Mouse (Mus musculus): ENCODE measurements around the gene Ccdc186. TPM values are rescaled to one million over a fixed set of nuclear protein-coding genes. Genes with fewer than 3 reads are reported as not detected.
A peak's percentile ranks its signal among the peaks of the same experiment; 100 is the strongest.
"Not testable (repeated sequence)": the region's sequence is repeated elsewhere in the genome, so short reads cannot be mapped to it uniquely, and the experiment has no call there.

Ccdc186 gene
- polyA plus RNA-seq, 1 experiment from 2014 or later: 25.2 TPM

DNA sequence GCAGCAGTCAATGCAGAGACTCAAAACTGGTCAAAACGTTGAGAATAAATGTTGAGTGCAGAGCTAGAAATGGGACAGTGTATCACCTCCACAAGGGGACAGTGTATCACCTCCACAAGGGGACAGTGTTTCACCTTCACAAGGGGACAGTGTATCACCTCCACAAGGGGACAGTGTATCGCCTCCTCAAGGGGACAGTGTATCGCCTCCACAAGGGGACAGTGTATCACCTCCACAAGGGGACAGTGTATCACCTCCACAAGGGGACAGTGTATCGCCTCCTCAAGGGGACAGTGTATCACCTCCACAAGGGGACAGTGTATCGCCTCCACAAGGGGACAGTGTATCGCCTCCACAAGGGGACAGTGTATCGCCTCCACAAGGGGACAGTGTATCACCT lies 43.5 kb downstream of the Ccdc186 start:
- H3K9ac ChIP-seq; H3K36me3 ChIP-seq (ENCODE audit: insufficient read depth); ATAC-seq (ENCODE audit: insufficient read depth); H3K4me2 ChIP-seq; H3K27ac ChIP-seq (ENCODE audit: low read depth); H3K27me3 ChIP-seq (ENCODE audit: insufficient read depth, low read length); H3K4me3 ChIP-seq (ENCODE audit: low read depth, low read length); H3K9me3 ChIP-seq (ENCODE audit: low read depth, low read length); DNase-seq: not testable (repeated sequence)
- TF ChIP-seq CTCF (IDR thresholded peaks at IDR 0.05; ENCODE audit: low read depth): peak; percentile 46
- 91% methylated on average over 7 of the region's 7 CpGs for WGBS
- peaks cover 14% of the 10 kb centered on the region; the same call in 1 of the 2 replicates for H3K4me1 ChIP-seq (ENCODE audit: insufficient read depth)

DNA sequence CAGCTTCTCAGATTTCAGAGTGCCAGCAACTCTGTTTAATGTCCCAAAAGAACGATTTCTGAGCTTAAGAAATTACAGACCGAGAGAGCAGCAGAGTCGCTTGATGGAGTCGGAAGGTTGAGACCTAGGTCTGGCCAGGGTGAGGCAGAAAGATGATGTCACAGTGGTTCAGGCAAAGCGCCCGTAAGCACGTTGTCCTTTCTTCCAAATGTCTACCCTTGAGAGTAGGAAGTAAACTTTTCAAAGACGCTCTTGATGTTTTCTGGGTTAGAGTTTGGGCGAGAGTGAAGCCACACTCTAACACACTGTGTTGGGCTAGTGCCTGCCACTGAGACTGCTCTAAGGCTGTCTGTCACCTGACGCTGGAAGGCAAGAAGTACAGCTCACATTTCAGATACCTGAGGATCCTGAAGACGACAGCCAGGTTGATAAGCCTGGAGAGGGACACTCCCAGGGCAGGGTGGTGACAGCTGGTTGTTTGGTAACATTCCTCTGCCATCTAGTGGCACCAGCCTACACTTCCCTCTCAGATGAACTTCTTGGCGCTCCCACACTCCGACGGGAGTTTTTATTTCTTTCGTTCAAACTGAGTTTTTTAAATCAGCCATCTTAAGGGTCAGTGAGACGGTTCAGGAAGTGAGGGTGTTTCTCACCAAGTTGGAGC lies 45.1 kb downstream of the Ccdc186 start:
- Histone ChIP-seq H3K27ac (ENCODE audit: low read depth) (no peak overlapping the region), H3K9ac (no peak overlapping the region), H3K4me1 (ENCODE audit: insufficient read depth) (peaks cover 14% of the 10 kb centered on the region; the same call in 1 of the 2 replicates), H3K9me3 (ENCODE audit: low read depth, low read length) (no peaks in the 10 kb centered on the region), H3K36me3 (ENCODE audit: insufficient read depth) (no peaks in the 10 kb centered on the region), H3K27me3 (ENCODE audit: insufficient read depth, low read length) (peaks cover 6% of the 10 kb centered on the region; the same call in 1 of the 2 replicates), H3K4me2 (peak overlapping the region; percentile 64), H3K4me3 (ENCODE audit: low read depth, low read length) (0 out of 2 replicates have a peak overlapping the region, but pooled peaks have one; percentile 25)
- WGBS: 13% methylated on average over 16 of the region's 16 CpGs
- TF ChIP-seq CTCF (IDR thresholded peaks at IDR 0.05; ENCODE audit: low read depth): peak; percentile 80
- DNase-seq (peak; percentile 83), ATAC-seq (ENCODE audit: insufficient read depth) (peak; percentile 61)

DNA sequence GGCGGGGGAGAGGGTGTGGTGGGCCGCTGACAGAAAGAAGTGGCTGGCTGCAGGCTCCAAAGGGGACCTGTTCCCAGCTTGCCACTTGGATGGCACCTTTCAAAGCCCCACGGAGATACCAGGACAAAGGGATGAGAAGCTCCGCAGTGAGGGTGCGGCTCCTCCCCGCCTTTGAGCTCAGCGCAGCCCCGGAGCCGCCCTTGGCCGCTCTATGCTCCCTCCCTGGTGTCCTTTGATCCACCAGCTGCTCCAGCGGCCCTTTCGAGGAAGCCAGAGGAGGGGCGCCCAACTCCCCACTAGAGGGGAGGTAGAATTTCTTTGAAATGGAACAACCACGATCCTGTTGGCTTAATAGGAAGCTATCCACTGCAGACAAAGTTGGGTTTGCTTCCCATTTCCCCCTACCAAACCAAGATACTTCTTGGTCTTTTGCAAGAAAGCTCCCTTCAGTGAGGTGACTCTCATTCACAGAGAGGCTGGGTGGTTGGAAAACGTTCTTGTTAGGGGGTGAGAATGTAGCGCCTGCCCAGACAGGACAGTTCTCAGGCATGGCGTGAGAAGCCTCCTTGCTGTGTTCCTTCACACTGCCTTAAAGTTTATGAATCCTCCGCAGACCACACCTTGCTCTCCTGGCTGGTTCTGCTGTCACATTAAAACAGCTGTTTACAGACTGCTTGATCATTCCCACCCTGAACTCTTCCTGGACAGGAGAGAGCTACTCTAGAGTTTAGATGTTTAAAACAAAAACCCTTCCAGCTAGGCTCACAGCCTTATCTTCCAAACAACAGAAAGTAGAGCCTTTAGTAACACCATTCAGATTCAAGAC lies 45.9 kb downstream of the Ccdc186 start:
- DNase-seq: peak; percentile 62

DNA sequence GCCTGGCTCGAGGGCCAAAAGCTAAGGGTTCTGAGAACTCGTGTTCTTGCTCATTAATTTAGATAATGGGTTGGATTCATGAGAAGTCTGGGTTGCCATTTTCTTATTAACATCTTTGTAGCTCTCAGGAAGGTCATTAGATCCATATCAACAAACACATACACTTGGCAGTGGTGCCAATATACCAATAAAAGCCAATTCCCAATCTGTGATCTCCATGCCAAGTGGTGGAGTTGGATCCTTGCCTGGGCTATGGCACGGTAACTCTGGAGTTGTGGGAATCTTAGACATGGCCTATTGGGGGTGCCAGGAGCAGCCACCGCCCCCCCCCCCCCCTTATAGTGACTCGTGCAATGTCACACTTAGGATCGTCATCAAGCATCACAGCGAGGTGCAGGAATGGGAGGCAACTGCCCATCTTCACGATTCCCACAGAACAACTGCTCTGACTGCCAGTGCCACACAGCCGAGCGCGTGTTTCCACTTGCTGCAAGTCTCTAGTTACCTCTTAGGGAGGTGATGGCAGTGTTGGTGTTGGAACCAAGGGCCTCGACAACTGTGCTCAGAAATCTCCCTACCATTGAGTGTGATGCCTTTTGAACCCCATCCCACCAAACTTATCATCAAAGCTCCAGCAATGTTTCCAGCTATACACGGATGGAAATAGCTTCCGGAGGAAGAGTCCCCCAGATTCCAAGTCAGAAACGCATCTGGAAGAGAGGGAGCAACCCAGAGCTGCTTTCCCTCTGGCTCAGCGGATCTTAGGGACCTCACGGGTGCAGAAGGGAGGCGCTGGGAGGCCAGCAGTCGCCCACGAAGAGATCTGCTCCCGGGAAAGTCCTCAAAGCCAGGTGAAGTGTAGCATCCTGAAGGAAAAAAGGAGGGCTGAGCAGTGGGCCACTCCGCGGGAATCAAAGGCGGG lies 46.8 kb downstream of the Ccdc186 start:
- ATAC-seq (ENCODE audit: insufficient read depth) (0 out of 2 replicates have a peak, but pooled peaks have one; percentile 19), DNase-seq (peak; percentile 34)
- Histone ChIP-seq H3K4me2 (peak overlapping the region; percentile 64), H3K36me3 (ENCODE audit: insufficient read depth) (no peaks in the 10 kb centered on the region), H3K27ac (ENCODE audit: low read depth) (no peak overlapping the region), H3K9me3 (ENCODE audit: low read depth, low read length) (no peaks in the 10 kb centered on the region), H3K9ac (peak overlapping the region; percentile 20; the same call in 1 of the 2 replicates), H3K27me3 (ENCODE audit: insufficient read depth, low read length) (peaks cover 6% of the 10 kb centered on the region; the same call in 1 of the 2 replicates), H3K4me1 (ENCODE audit: insufficient read depth) (peaks cover 14% of the 10 kb centered on the region; the same call in 1 of the 2 replicates), H3K4me3 (ENCODE audit: low read depth, low read length) (peak overlapping the region; percentile 25)
- no peak for TF ChIP-seq CTCF (IDR thresholded peaks at IDR 0.05; ENCODE audit: low read depth)
- 26% methylated on average over 24 of the region's 24 CpGs for WGBS

More for the DNA sequence above, 45.9 kb downstream of the Ccdc186 start:
- no peaks in the 10 kb centered on the region for H3K9me3 ChIP-seq (ENCODE audit: low read depth, low read length)
- H3K4me3 ChIP-seq (ENCODE audit: low read depth, low read length): peak overlapping the region; percentile 25
- H3K4me1 ChIP-seq (ENCODE audit: insufficient read depth): peaks cover 14% of the 10 kb centered on the region; the same call in 1 of the 2 replicates
- H3K27me3 ChIP-seq (ENCODE audit: insufficient read depth, low read length): peaks cover 6% of the 10 kb centered on the region; the same call in 1 of the 2 replicates
- peak overlapping the region; percentile 20; the same call in 1 of the 2 replicates for H3K9ac ChIP-seq
- peak overlapping the region; percentile 64 for H3K4me2 ChIP-seq
- no peak overlapping the region for H3K27ac ChIP-seq (ENCODE audit: low read depth)
- peak; percentile 28; the same call in 1 of the 2 replicates for ATAC-seq (ENCODE audit: insufficient read depth)
- TF ChIP-seq CTCF (IDR thresholded peaks at IDR 0.05; ENCODE audit: low read depth): 0 out of 2 replicates have a peak, but pooled peaks have one; percentile 15
- 6% methylated on average over 18 of the region's 18 CpGs for WGBS
- H3K36me3 ChIP-seq (ENCODE audit: insufficient read depth): no peaks in the 10 kb centered on the region

DNA sequence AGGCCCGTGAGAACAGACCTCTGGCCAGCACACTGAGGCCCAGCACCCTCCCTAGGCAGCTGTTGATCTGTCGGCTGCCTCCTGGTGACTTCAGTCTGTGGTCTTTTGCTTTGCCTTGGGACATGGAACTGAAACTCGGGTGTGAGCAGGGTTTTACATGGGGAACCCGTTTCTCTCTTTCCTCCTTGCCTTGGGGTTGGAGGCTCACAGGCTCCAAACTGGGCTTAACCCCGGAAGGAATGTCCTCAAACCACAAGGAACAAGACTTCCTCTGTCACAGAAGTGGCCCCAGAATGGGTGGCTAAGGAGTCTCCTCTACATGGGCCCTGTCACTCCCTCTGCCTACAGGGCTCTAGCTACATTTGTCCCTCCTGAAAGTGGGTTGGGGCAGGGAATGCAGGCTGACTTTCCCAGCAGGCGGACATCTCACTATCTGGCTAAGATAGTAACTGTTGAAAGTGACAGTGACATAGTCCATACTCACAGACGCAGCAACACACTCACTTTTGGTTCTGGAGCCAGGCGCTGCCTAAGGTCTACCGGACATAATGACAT lies 47.5 kb downstream of the Ccdc186 start:
- no peak overlapping the region for H3K9ac ChIP-seq
- no peaks in the 10 kb centered on the region for H3K36me3 ChIP-seq (ENCODE audit: insufficient read depth)
- TF ChIP-seq CTCF (IDR thresholded peaks at IDR 0.05; ENCODE audit: low read depth): no peak
- DNase-seq (peak; percentile 82), ATAC-seq (ENCODE audit: insufficient read depth) (peak; percentile 67)
- no peaks in the 10 kb centered on the region for H3K9me3 ChIP-seq (ENCODE audit: low read depth, low read length)
- no peak overlapping the region for H3K4me3 ChIP-seq (ENCODE audit: low read depth, low read length)
- no peak overlapping the region for H3K4me2 ChIP-seq
- H3K27me3 ChIP-seq (ENCODE audit: insufficient read depth, low read length): peaks cover 6% of the 10 kb centered on the region; the same call in 1 of the 2 replicates
- 0 out of 2 replicates have a peak overlapping the region, but pooled peaks have one; percentile 6 for H3K27ac ChIP-seq (ENCODE audit: low read depth)
- peaks cover 14% of the 10 kb centered on the region; the same call in 1 of the 2 replicates for H3K4me1 ChIP-seq (ENCODE audit: insufficient read depth)
- WGBS: 50% methylated on average over 9 of the region's 9 CpGs

DNA sequence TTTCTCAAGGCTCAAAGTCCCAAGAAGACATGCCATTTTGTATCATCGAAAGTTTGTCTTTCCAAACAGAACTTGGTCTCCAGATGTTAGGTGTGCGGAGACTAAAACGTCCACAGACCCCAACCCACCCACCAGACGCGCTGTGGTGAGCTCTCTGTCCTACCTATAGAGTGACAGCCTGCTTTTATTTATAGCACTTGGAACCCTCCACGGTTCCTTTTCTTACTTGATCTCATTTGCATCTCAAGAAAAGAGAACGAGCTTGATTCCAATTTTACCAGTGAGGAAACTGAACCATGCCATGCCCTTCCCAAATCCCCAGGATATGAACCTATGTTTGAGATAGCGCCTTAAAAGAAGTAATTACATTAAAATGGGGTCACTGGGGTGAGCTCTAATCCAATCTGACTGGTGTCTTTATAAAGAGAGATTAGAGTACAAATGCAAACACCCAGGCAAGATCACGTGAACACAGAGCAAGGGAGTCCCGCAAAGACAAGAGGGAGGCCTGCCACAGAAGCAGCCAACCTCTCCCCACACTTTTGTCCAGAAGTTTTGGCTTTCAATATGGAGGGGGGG lies 48.5 kb downstream of the Ccdc186 start:
- H3K27ac ChIP-seq (ENCODE audit: low read depth): no peak overlapping the region
- peaks cover 6% of the 10 kb centered on the region; the same call in 1 of the 2 replicates for H3K27me3 ChIP-seq (ENCODE audit: insufficient read depth, low read length)
- WGBS: 71% methylated on average over 10 of the region's 10 CpGs
- H3K4me1 ChIP-seq (ENCODE audit: insufficient read depth): peaks cover 14% of the 10 kb centered on the region; the same call in 1 of the 2 replicates
- no peak for TF ChIP-seq CTCF (IDR thresholded peaks at IDR 0.05; ENCODE audit: low read depth)
- no peak overlapping the region for H3K4me2 ChIP-seq
- H3K9me3 ChIP-seq (ENCODE audit: low read depth, low read length): no peaks in the 10 kb centered on the region
- no peak for DNase-seq
- H3K36me3 ChIP-seq (ENCODE audit: insufficient read depth): no peaks in the 10 kb centered on the region
- no peak for ATAC-seq (ENCODE audit: insufficient read depth)
- H3K9ac ChIP-seq: no peak overlapping the region
- no peak overlapping the region for H3K4me3 ChIP-seq (ENCODE audit: low read depth, low read length)
